Mouse (Mus musculus): Measurements from ENCODE around the gene E130116L18Rik. TPM values are rescaled to one million over a fixed set of nuclear protein-coding genes. Genes with fewer than 3 reads are reported as not detected.

The E130116L18Rik gene
- polyA plus RNA-seq, 2 experiments = not detected

DNA sequence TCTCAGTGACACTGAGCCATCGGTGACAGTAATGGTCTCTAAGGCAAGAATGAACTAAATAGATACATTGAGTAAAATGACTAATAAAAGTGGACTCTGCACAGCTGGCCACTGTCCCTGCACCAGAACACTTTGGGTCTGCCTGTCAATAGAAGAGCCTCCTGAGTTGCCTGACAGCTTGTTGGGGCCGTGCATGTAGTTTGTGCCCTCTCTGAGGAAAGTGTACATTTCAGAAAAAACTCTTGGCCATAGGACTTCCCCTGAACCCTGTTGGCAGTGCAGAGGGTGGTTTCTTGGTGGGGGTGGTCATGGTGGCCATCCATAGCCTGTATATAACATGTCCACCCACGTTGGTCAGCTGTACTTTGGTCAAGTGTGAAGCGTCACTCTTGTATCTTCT is 31.5 kb upstream of the E130116L18Rik start:
- Histone ChIP-seq H3K9ac (ENCODE audit: low read depth, low read length, severe bottlenecking) (no peak overlapping the region), H3K4me2 (replicated peaks; ENCODE audit: low read depth, low read length, severe bottlenecking) (no peak overlapping the region), H3K27me3 (ENCODE audit: control insufficient read depth, insufficient read depth, low read length) (no peaks in the 10 kb centered on the region), H3K36me3 (ENCODE audit: control insufficient read depth, insufficient read depth, low read length) (peaks cover 86% of the 10 kb centered on the region), H3K4me3 (replicated peaks; ENCODE audit: low read length) (no peak overlapping the region), H3K9me3 (ENCODE audit: control insufficient read depth, low read length) (no peaks in the 10 kb centered on the region), H3K27ac (replicated peaks; ENCODE audit: low read depth, low read length) (no peak overlapping the region), H3K4me1 (ENCODE audit: control insufficient read depth, insufficient read depth, low read length) (no peaks in the 10 kb centered on the region)
- WGBS = 89% methylated on average over 4 of the region's 4 CpGs
- no peak for TF ChIP-seq POLR2A (IDR thresholded peaks at IDR 0.05; ENCODE audit: borderline replicate concordance, extremely low read depth, insufficient read depth, insufficient read length)
- DNase-seq (ENCODE audit: low spot score) = no peak
- no peak for ATAC-seq (ENCODE audit: low FRiP score, low read depth)

DNA sequence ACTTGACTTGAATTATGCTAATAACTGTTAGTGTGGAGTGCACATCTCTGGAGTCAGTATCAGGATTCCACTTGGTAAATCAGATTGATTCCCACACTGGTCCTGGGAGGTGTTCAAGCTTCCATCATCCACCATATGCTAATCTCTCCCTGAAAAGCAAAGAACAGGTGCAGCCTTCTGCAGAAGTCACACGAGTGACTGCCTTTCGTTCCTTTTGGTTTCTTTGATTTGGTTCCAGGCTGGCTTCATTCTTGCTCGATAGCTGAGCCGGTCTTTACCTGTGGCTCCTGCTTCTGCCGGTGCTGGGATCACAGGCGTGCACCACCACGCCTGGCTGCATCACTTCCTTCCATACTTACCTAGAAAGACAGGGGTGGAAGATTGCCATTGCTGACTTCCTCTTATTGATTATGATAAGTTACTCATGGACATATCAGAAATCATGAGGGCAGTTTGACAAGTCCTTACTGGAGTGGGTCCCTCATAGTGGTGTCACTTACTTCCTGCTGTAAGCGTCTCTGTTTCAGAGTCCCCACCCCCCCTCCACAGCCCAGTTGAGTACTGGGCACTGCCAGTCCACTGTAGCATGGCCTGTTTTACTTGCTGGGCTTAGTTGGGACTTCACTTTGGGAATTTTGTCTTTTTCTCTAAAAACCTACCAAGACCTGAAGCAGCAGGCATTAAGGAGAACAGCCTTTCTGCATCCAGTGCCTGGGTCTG is 30.0 kb upstream of the E130116L18Rik start:
- Histone ChIP-seq H3K36me3 (ENCODE audit: control insufficient read depth, insufficient read depth, low read length) (peaks cover 71% of the 10 kb centered on the region), H3K4me2 (replicated peaks; ENCODE audit: low read depth, low read length, severe bottlenecking) (no peak overlapping the region), H3K27me3 (ENCODE audit: control insufficient read depth, insufficient read depth, low read length) (no peaks in the 10 kb centered on the region), H3K9me3 (ENCODE audit: control insufficient read depth, low read length) (no peaks in the 10 kb centered on the region), H3K4me3 (replicated peaks; ENCODE audit: low read length) (no peak overlapping the region), H3K9ac (ENCODE audit: low read depth, low read length, severe bottlenecking) (no peak overlapping the region), H3K27ac (replicated peaks; ENCODE audit: low read depth, low read length) (no peak overlapping the region), H3K4me1 (ENCODE audit: control insufficient read depth, insufficient read depth, low read length) (no peaks in the 10 kb centered on the region)
- no peak for TF ChIP-seq POLR2A (IDR thresholded peaks at IDR 0.05; ENCODE audit: borderline replicate concordance, extremely low read depth, insufficient read depth, insufficient read length)
- no peak for ATAC-seq (ENCODE audit: low FRiP score, low read depth)
- WGBS = 87% methylated on average over 8 of the region's 8 CpGs
- no peak for DNase-seq (ENCODE audit: low spot score)

GRCm38 (mm10) chr5:25252423-25252822 is 29.5 kb upstream of the E130116L18Rik start:
- Histone ChIP-seq H3K4me3 (replicated peaks; ENCODE audit: low read length) (no peak overlapping the region), H3K36me3 (ENCODE audit: control insufficient read depth, insufficient read depth, low read length) (peaks cover 67% of the 10 kb centered on the region), H3K4me1 (ENCODE audit: control insufficient read depth, insufficient read depth, low read length) (no peaks in the 10 kb centered on the region), H3K27ac (replicated peaks; ENCODE audit: low read depth, low read length) (no peak overlapping the region), H3K9ac (ENCODE audit: low read depth, low read length, severe bottlenecking) (no peak overlapping the region), H3K9me3 (ENCODE audit: control insufficient read depth, low read length) (no peaks in the 10 kb centered on the region), H3K4me2 (replicated peaks; ENCODE audit: low read depth, low read length, severe bottlenecking) (no peak overlapping the region), H3K27me3 (ENCODE audit: control insufficient read depth, insufficient read depth, low read length) (no peaks in the 10 kb centered on the region)
- ATAC-seq (ENCODE audit: low FRiP score, low read depth) (no peak), DNase-seq (ENCODE audit: low spot score) (no peak)
- no peak for TF ChIP-seq POLR2A (IDR thresholded peaks at IDR 0.05; ENCODE audit: borderline replicate concordance, extremely low read depth, insufficient read depth, insufficient read length)
- 68% methylated on average over 2 of the region's 2 CpGs for WGBS

DNA sequence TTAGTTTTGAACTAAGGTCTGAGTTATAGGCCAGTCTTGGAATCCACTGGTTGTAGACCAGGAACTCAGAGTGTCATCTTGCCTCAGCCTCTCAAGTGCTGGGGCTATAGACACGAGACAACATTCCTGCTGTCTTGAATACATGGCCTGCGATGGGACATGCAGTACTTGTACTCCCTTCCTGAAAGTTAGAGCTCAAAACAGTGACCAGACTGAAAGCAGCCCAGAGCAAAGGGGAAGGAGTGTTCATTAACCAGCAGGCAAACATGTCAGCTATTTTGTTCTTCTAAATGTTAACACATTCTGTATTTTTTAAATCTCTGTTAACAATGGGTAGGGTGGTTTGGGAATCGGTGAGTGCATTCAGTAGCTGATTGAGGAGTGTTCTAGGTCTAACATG is 24.1 kb upstream of the E130116L18Rik start:
- H3K9me3 ChIP-seq (ENCODE audit: control insufficient read depth, low read length) = no peaks in the 10 kb centered on the region
- no peak overlapping the region for H3K9ac ChIP-seq (ENCODE audit: low read depth, low read length, severe bottlenecking)
- ATAC-seq (ENCODE audit: low FRiP score, low read depth) (no peak), DNase-seq (ENCODE audit: low spot score) (no peak)
- TF ChIP-seq POLR2A (IDR thresholded peaks at IDR 0.05; ENCODE audit: borderline replicate concordance, extremely low read depth, insufficient read depth, insufficient read length) = no peak
- H3K27me3 ChIP-seq (ENCODE audit: control insufficient read depth, insufficient read depth, low read length) = no peaks in the 10 kb centered on the region
- WGBS = 82% methylated on average over 3 of the region's 3 CpGs
- H3K4me3 ChIP-seq (replicated peaks; ENCODE audit: low read length) = no peak overlapping the region
- 0 out of 2 replicates have a peak, but pooled peaks cover 3% of the 10 kb centered on the region for H3K4me1 ChIP-seq (ENCODE audit: control insufficient read depth, insufficient read depth, low read length)
- peaks cover 24% of the 10 kb centered on the region for H3K36me3 ChIP-seq (ENCODE audit: control insufficient read depth, insufficient read depth, low read length)
- H3K27ac ChIP-seq (replicated peaks; ENCODE audit: low read depth, low read length) = no peak overlapping the region
- no peak overlapping the region for H3K4me2 ChIP-seq (replicated peaks; ENCODE audit: low read depth, low read length, severe bottlenecking)

GRCm38 (mm10) chr5:25246473-25246865 is 23.5 kb upstream of the E130116L18Rik start:
- no peak overlapping the region for H3K4me3 ChIP-seq (replicated peaks; ENCODE audit: low read length)
- H3K4me1 ChIP-seq (ENCODE audit: control insufficient read depth, insufficient read depth, low read length) = 0 out of 2 replicates have a peak, but pooled peaks cover 3% of the 10 kb centered on the region
- DNase-seq (ENCODE audit: low spot score) (no peak), ATAC-seq (ENCODE audit: low FRiP score, low read depth) (no peak)
- H3K4me2 ChIP-seq (replicated peaks; ENCODE audit: low read depth, low read length, severe bottlenecking) = no peak overlapping the region
- no peaks in the 10 kb centered on the region for H3K9me3 ChIP-seq (ENCODE audit: control insufficient read depth, low read length)
- H3K36me3 ChIP-seq (ENCODE audit: control insufficient read depth, insufficient read depth, low read length) = peaks cover 19% of the 10 kb centered on the region
- no peak overlapping the region for H3K27ac ChIP-seq (replicated peaks; ENCODE audit: low read depth, low read length)
- H3K9ac ChIP-seq (ENCODE audit: low read depth, low read length, severe bottlenecking) = no peak overlapping the region
- WGBS = 81% methylated on average over 1 of the region's 1 CpGs
- no peak for TF ChIP-seq POLR2A (IDR thresholded peaks at IDR 0.05; ENCODE audit: borderline replicate concordance, extremely low read depth, insufficient read depth, insufficient read length)
- H3K27me3 ChIP-seq (ENCODE audit: control insufficient read depth, insufficient read depth, low read length) = no peaks in the 10 kb centered on the region
